Mouse (Mus musculus) CH12.LX (cell line): Measurements from ENCODE around the gene Dcun1d4.

Experiments
- BHLHE40 ChIP-seq: IDR thresholded peaks from 2 replicates; pipeline ENCODE4 v1.6.1; 2011; ENCODE audit warnings: mild to moderate bottlenecking, low read depth, low read length, improper control_type of control experiment
- CTCF ChIP-seq, 2 experiments: IDR thresholded peaks in 1 of 2; conservative IDR thresholded peaks in 1 of 2; 2 replicates each; pipeline ENCODE4 v1.5.1; 2011 to 2012; ENCODE audit warnings: low read depth in 2 of 2, low read length in 2 of 2, improper control_type of control experiment in 1 of 2, inconsistent platforms in 1 of 2, mild to moderate bottlenecking in 1 of 2, moderate library complexity in 1 of 2
- E2F4 ChIP-seq: IDR thresholded peaks from 2 replicates; pipeline ENCODE4 v1.6.1; 2011; ENCODE audit warnings: low read depth, low read length, improper control_type of control experiment; ENCODE audit not compliant: insufficient replicate concordance
- POLR2A ChIP-seq: IDR thresholded peaks from 2 replicates; pipeline ENCODE4 v1.6.1; 2011; ENCODE audit warnings: low read depth, mild to moderate bottlenecking, improper control_type of control experiment, low read length
- SMC3 ChIP-seq: IDR thresholded peaks from 2 replicates; pipeline ENCODE4 v1.6.1; 2011; ENCODE audit warnings: low read depth, low read length, improper control_type of control experiment
- USF2 ChIP-seq: conservative IDR thresholded peaks from 2 replicates; pipeline ENCODE4 v1.6.1; 2011; ENCODE audit warnings: low read depth, low read length, improper control_type of control experiment
- ZC3H11A ChIP-seq: IDR thresholded peaks from 2 replicates; pipeline ENCODE4 v1.6.1; 2012; ENCODE audit warnings: low read depth, mild to moderate bottlenecking, inconsistent platforms, low read length, improper control_type of control experiment

GRCm38 (mm10) chr5:73553903-73554302, 73.1 kb downstream of the Dcun1d4 start:
- no peak for TF ChIP-seq BHLHE40
- no peak for TF ChIP-seq CTCF (conservative IDR thresholded peaks at IDR 0.05 in 1 of 2, IDR thresholded peaks at IDR 0.05 in 1 of 2; ENCODE audit: low read depth in 2 of 2, low read length in 2 of 2)
- TF ChIP-seq USF2: no peak
- no peak for TF ChIP-seq SMC3
- TF ChIP-seq ZC3H11A: no peak
- no peak for TF ChIP-seq POLR2A
- TF ChIP-seq E2F4: no peak
